Mouse (Mus musculus): Measurements from ENCODE around the gene Nmnat1.

DNA sequence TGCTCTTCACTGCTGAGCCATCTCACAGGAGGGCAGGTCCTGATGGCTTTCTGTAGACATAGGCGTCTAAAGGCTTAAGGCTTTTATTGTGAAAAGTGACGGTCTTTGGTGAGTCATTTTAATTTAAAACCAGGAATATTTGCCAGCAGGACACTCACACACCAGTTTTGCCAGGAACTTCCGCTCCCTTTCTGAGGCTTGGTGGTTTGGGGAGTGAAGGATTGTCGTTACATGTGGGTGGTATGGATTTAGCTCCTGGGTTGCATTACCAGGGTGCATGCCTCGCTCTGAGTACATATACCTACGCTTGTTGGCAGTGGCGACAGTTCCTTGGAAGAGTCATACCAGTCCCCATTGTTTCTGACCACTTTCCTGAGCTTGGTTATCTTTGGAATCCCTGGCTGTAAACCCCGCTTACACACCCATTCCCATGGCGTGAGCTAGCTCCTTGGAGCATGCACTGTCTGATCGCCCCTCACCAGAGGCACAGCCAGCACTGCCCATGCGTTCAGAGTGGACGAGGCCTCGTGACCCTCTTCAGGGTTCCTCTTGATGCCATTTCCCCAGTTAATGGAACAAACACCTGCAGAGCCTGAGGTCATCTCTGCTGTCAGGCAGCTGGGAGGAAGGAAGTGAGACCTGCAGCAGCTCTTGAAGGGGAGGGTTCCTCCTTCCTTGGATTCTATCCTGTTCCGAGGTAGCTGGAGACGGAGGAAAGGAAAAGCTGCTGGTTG lies 42.8 kb upstream of the Nmnat1 start:
- TF ChIP-seq CTCF (IDR thresholded peaks at IDR 0.05; ENCODE audit: insufficient read depth, low read length): no peak
- no peak for TF ChIP-seq POLR2A (IDR thresholded peaks at IDR 0.05; ENCODE audit: borderline replicate concordance, extremely low read depth, low read depth, low read length)
